Mouse (Mus musculus) heart, postnatal 0 days (tissue): ENCODE results near the gene Baiap2l2.

Experiments
- CTCF ChIP-seq: IDR thresholded peaks from 2 replicates; pipeline ENCODE4 v1.5.1; 2016; ENCODE audit warnings: antibody characterized with exemption, control low read depth, low read depth
- EP300 ChIP-seq: IDR thresholded peaks from 2 replicates; pipeline ENCODE4 v1.6.1; 2016; ENCODE audit warnings: antibody characterized with exemption, low read depth

DNA sequence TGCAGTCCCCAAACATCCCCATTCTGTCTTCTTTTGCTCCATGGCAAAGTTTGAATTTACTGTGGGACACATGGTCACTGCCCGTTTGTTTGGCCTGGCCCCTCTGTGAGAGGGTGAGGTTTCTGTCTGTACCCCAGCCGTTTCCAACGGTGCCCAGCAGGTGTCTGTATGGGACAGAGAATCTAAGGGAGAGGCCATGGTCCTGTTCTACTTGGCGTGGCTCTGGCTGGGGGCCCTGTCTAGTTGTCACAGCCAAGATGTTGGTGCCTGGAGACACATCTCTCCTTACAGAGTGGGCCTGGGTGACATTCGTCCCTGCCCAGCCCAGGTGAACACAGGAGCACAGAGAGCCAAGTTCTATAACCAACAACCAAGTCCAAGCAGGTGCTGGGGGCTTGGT, 4.5 kb downstream of the Baiap2l2 start:
- TF ChIP-seq CTCF (peak; percentile 34), EP300 (no peak)
